Mouse (Mus musculus) thymus, adult 2 months (tissue): ENCODE results near the gene Palm. TPM values are rescaled to one million over a fixed set of nuclear protein-coding genes. Genes with fewer than 3 reads are reported as not detected.

Source experiments
- DNase-seq: peaks from one replicate; pipeline ENCODE4 v3.0.0; 2021
- H3K27ac ChIP-seq: fragments of 200-500 bp; 2 replicates; pipeline ENCODE4 v1.5.1; 2012; ENCODE audit warnings: low read length, control low read depth; ENCODE audit not compliant: control insufficient read depth, insufficient read depth
- H3K27me3 ChIP-seq: fragments of 200-500 bp; 2 replicates; pipeline ENCODE4 v1.6.1; 2012; ENCODE audit warnings: mild to moderate bottlenecking, low read length, moderate library complexity, mixed read lengths; ENCODE audit not compliant: control insufficient read depth, insufficient read depth
- H3K36me3 ChIP-seq: fragments of 200-500 bp; 2 replicates; pipeline ENCODE4 v1.6.1; 2012; ENCODE audit warnings: mild to moderate bottlenecking, low read length, moderate library complexity; ENCODE audit not compliant: control insufficient read depth, insufficient read depth
- H3K4me1 ChIP-seq: fragments of 200-500 bp; replicated peaks from 2 replicates; pipeline ENCODE4 v1.6.1; 2012; ENCODE audit warnings: low read length; ENCODE audit not compliant: control insufficient read depth, insufficient read depth
- H3K4me3 ChIP-seq: fragments of 200-500 bp; 2 replicates; pipeline ENCODE4 v1.5.1; 2012; ENCODE audit warnings: mild to moderate bottlenecking, low read length, control low read depth, moderate library complexity; ENCODE audit not compliant: control insufficient read depth, insufficient read depth
- CTCF ChIP-seq: fragments of 200-500 bp; IDR thresholded peaks from 2 replicates; pipeline ENCODE4 v1.5.1; 2012; ENCODE audit warnings: mild to moderate bottlenecking, control low read depth, low read length, moderate library complexity, borderline replicate concordance; ENCODE audit not compliant: control insufficient read depth, poor library complexity, insufficient read depth; ENCODE audit errors: extremely low read depth
- POLR2A ChIP-seq: fragments of 200-500 bp; IDR thresholded peaks from 2 replicates; pipeline ENCODE4 v1.6.1; 2012; ENCODE audit warnings: mild to moderate bottlenecking, low read length, control low read depth, moderate library complexity; ENCODE audit not compliant: control insufficient read depth, poor library complexity, insufficient read depth; ENCODE audit errors: extremely low read depth
- WGBS: fragments of 180-500 bp; shearing (Covaris S2); methylation state at CpG from one replicate; pipeline ENCODE4 v1.1.7; 2018; 5-methylcytosine and 5-hydroxymethylcytosine counted together
- polyA plus RNA-seq: library from polyadenylated mRNA; depleted of rRNA; stranded (reverse); fragments of >200 nt; gene quantifications from 2 replicates; pipeline ENCODE4 v1.2.3, GENCODE M21; 2012

Palm gene
- polyA plus RNA-seq, 1 experiment = 63.7 TPM

- no peak overlapping the region for H3K27ac ChIP-seq
- H3K4me1 ChIP-seq = peaks cover 38% of the 10 kb centered on the region
- no peaks in the 10 kb centered on the region for H3K27me3 ChIP-seq
- H3K4me3 ChIP-seq = no peak overlapping the region
- TF ChIP-seq CTCF = no peak
- TF ChIP-seq POLR2A = no peak
- 78% methylated on average over 2 of the region's 2 CpGs for WGBS
- DNase-seq = no peak
- peaks cover 20% of the 10 kb centered on the region for H3K36me3 ChIP-seq
Measured at GRCm38 (mm10) chr10:79765228-79765745, 28.1 kb upstream of the Palm start.

- TF ChIP-seq CTCF (no peak), POLR2A (no peak)
- Histone ChIP-seq H3K27me3 (no peaks in the 10 kb centered on the region), H3K27ac (no peak overlapping the region), H3K4me3 (peak overlapping the region; percentile 90), H3K36me3 (peaks cover 12% of the 10 kb centered on the region), H3K4me1 (peaks cover 38% of the 10 kb centered on the region)
- no peak for DNase-seq
- WGBS = 8% methylated on average over 16 of the region's 16 CpGs
Measured at GRCm38 (mm10) chr10:79766001-79766507, 27.3 kb upstream of the Palm start.

- H3K36me3 ChIP-seq = peaks cover 6% of the 10 kb centered on the region
- peaks cover 38% of the 10 kb centered on the region for H3K4me1 ChIP-seq
- WGBS = under 1% methylated on average over 101 of the region's 101 CpGs
- H3K4me3 ChIP-seq = peak within 1 kb of the TSS; percentile 90
- peak; percentile 100 for DNase-seq
- TF ChIP-seq POLR2A (peak; percentile 72; the same call in 1 of the 2 replicates), CTCF (peak; percentile 51; the same call in 1 of the 2 replicates)
- H3K27ac ChIP-seq = peak within 1 kb of the TSS; percentile 11; the same call in 1 of the 2 replicates
- H3K27me3 ChIP-seq = no peaks in the 10 kb centered on the region
Measured at GRCm38 (mm10) chr10:79766508-79767325, 26.7 kb upstream of the Palm start, which contains the start of gene Rnf126. TSS of gene Rnf126 (minus strand) at chr10:79766952.

- peak; percentile 71 for DNase-seq
- peak overlapping the region; percentile 11; the same call in 1 of the 2 replicates for H3K27ac ChIP-seq
- WGBS = 17% methylated on average over 40 of the region's 40 CpGs
Measured at GRCm38 (mm10) chr10:79767372-79768244, 25.8 kb upstream of the Palm start.

GRCm38 (mm10) chr10:79768400-79768799 is 25.0 kb upstream of the Palm start:
- DNase-seq = peak; percentile 80
- H3K27ac ChIP-seq = no peak overlapping the region
- 10% methylated on average over 5 of the region's 5 CpGs for WGBS
- H3K4me3 ChIP-seq = no peak overlapping the region
- H3K4me1 ChIP-seq = peaks cover 33% of the 10 kb centered on the region
- H3K27me3 ChIP-seq = no peaks in the 10 kb centered on the region
- TF ChIP-seq CTCF = peak; percentile 76; the same call in 1 of the 2 replicates
- TF ChIP-seq POLR2A = no peak
- no peaks in the 10 kb centered on the region for H3K36me3 ChIP-seq

More at GRCm38 (mm10) chr10:79767372-79768244, 25.8 kb upstream of the Palm start:
- Histone ChIP-seq H3K4me3 (peak overlapping the region; percentile 90), H3K27me3 (no peaks in the 10 kb centered on the region), H3K36me3 (no peaks in the 10 kb centered on the region), H3K4me1 (peaks cover 38% of the 10 kb centered on the region)
- TF ChIP-seq CTCF = no peak
- no peak for TF ChIP-seq POLR2A

GRCm38 (mm10) chr10:79769329-79769728 is 24.0 kb upstream of the Palm start:
- Histone ChIP-seq H3K4me3 (no peak overlapping the region), H3K36me3 (no peaks in the 10 kb centered on the region), H3K27me3 (no peaks in the 10 kb centered on the region), H3K27ac (no peak overlapping the region), H3K4me1 (peaks cover 28% of the 10 kb centered on the region)
- no peak for DNase-seq
- WGBS = 97% methylated on average over 4 of the region's 4 CpGs
- TF ChIP-seq CTCF = no peak

GRCm38 (mm10) chr10:79772320-79772719 is 21.1 kb upstream of the Palm start:
- TF ChIP-seq CTCF (no peak), POLR2A (no peak)
- 95% methylated on average over 3 of the region's 3 CpGs for WGBS
- Histone ChIP-seq H3K27ac (no peak overlapping the region), H3K27me3 (no peaks in the 10 kb centered on the region; the same call in 1 of the 2 replicates), H3K36me3 (no peaks in the 10 kb centered on the region), H3K4me3 (no peak overlapping the region), H3K4me1 (peaks cover 12% of the 10 kb centered on the region)
- no peak for DNase-seq
